Mouse (Mus musculus) left cerebral cortex, adult 2 months (tissue): ENCODE data around the gene Pak3. TPM values are rescaled to one million over a fixed set of nuclear protein-coding genes. Genes with fewer than 3 reads are reported as not detected.
A peak's percentile ranks its signal among the peaks of the same experiment; 100 is the strongest.

Source experiments
- DNase-seq, 2 experiments: peaks; one replicate each; pipeline ENCODE4 v3.0.0; 2021 to 2022; ENCODE audit warnings: low spot score in 2 of 2, mixed read lengths in 1 of 2; ENCODE audit errors: extremely low spot score in 1 of 2
- H3K27ac ChIP-seq: fragments of 200-600 bp; 2 replicates; pipeline ENCODE4 v1.8.1; 2022
- H3K4me3 ChIP-seq: fragments of 200-600 bp; 2 replicates; pipeline ENCODE4 v1.8.1; 2022
- CTCF ChIP-seq: fragments of 200-600 bp; IDR thresholded peaks from 2 replicates; pipeline ENCODE4 v1.8.1; 2022; ENCODE audit warnings: antibody characterized with exemption, mild to moderate bottlenecking, moderate library complexity
- intact Hi-C: fragments of 180-260 bp; cut with DNase I; formaldehyde crosslinking; loops from one replicate; pipeline ENCODE4 v1.15.1; 2025
- total RNA-seq, 2 experiments: library from RNA; stranded (reverse); gene quantifications; 2 replicates each; pipeline ENCODE4 v1.2.3; 2021

The Pak3 gene
- total RNA-seq, 2 experiments from 2014 or later: 130 to 133 TPM

DNA sequence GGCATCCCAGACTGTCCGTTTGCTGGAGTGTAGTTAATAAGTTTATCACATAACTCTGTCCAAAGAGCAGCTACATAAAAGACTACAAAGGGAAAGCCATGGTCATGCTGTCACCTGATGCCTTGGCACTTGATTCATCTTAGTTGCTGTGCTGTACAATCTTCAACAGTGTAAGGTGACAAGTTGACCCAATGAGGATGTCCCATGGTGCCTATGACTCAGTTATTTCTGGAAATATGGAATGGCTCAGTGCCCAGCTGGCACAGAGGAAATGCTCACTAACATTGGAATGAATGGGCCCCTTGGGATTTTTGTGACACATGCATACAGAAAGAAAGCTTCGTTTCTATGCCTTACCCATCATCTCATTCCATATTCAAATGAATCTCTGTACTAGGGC lies 55.3 kb downstream of the Pak3 start:
- no peak overlapping the region for H3K27ac ChIP-seq
- DNase-seq: no peak
- TF ChIP-seq CTCF: no peak
- intact Hi-C loops: no loop called here
- H3K4me3 ChIP-seq: no peak overlapping the region

DNA sequence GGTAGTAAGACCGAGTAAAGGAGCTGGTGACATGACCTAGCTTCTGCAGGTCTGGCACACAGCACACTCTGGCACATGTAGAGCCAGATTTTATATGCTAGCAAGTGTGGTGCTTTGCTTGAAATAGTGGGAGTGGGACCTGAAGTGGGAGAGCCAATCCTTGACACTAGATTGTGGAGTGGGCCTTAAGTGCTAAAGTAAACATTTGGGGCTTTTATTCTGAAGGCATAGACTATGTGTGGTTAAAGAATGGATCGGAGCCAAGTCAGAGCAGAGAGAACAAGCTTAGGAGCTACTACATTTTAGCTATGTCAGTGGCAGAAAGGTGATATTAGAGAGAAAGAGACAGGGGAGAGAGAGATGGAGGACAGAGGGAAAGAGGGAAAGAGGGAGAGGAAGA lies 61.5 kb downstream of the Pak3 start:
- Histone ChIP-seq H3K27ac (no peak overlapping the region), H3K4me3 (no peak overlapping the region)
- no peak for DNase-seq
- intact Hi-C loops: no loop called here
- no peak for TF ChIP-seq CTCF

DNA sequence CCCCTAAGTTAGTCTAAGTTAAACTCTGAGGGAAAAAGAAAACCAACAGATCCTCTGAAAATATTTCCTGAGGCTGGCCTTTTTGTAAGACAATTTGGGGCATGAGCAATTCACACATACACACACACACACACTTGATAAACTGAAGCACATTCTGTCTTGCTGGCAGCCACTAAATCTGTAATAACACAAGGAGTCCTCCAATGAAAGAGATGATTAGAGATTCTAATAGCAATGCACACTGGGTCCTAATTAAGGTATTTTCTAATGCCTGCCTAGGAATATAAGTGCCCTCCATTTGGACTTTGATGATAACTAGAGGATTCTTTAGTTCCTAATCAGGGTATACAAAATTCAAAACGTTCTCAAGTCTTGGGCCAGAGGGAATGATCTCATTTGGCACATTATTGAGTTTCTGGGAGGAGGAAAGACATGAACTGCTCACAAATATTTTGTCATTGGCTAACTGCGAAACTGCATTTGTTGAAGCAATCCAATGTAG lies 62.1 kb downstream of the Pak3 start:
- TF ChIP-seq CTCF: no peak
- intact Hi-C loops: no loop called here
- no peak overlapping the region for H3K27ac ChIP-seq
- DNase-seq: no peak
- no peak overlapping the region for H3K4me3 ChIP-seq

DNA sequence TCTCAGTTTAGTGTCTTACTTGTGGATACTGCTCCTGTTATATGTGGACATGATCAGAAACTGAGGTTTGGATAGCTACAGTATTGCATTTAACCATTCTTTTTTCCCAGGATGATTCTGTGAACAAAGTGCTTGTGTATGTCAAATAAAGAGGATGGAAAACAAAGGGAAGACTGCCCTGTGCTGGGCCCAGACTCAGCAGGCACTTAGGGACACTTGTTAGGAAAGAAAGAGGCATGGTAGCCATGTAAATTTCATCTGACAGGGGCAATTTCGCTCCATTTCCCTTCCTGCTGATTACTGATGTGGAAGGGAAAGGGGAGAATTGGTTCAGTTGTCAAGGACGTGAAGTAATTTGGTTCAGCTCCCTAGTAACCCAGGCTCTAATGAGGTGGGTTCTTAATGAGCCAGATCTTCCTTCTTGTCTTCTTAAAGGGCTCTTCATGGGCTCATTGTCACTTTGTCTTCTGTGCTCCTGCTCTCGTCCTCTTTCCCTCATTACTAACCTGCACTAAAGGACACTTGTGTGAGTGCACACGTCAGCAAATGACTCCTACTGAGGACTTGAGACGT lies 88.6 kb downstream of the Pak3 start:
- intact Hi-C loops: no loop called here
- Histone ChIP-seq H3K4me3 (no peak overlapping the region), H3K27ac (no peak overlapping the region)
- no peak for TF ChIP-seq CTCF
- DNase-seq: no peak

DNA sequence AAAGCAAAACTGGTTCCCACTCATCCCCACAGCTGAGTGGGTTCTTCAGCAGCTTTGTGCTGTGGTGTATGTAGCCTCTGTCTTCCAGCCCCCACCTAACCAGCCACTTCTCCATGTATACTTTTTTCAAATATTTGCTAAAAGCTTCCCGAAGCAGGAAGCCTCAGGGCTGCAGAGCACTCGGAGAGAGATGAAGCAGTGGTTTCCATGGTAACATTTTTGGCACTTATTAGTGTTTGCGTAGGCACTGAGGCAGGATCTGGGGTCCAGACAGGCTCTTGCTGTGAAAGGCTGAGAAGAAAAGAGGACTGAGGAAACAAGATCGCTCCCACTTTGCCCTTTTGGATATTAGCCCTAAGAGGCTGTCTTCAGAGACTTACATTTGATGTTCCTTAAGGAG lies 100.3 kb downstream of the Pak3 start:
- H3K27ac ChIP-seq: no peak overlapping the region
- DNase-seq: peak in 1 of 2 experiments; percentile 12
- TF ChIP-seq CTCF: no peak
- intact Hi-C loops: no loop called here
- no peak overlapping the region for H3K4me3 ChIP-seq

DNA sequence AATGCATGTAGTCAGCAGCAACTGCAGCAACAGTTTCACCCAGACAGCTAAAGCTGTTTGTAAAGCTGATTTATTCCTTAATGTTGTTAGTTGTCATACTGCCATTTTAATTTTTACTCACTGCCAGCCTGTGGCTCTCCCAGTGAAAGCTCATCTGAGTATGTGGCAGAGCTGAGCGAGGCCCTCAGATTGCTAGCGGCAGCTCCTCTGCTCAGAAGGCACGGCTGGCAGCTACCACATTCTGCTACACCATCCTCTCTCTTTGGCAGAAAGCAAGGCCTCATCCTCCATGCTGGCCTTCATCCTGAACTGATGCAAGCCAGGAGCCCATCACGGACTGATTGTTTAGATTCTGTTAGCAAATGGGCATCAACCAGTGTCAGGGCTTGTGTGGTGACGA lies 109.4 kb downstream of the Pak3 start:
- Histone ChIP-seq H3K4me3 (no peak overlapping the region), H3K27ac (no peak overlapping the region)
- no peak for DNase-seq
- TF ChIP-seq CTCF: no peak
- intact Hi-C loops: no loop called here

DNA sequence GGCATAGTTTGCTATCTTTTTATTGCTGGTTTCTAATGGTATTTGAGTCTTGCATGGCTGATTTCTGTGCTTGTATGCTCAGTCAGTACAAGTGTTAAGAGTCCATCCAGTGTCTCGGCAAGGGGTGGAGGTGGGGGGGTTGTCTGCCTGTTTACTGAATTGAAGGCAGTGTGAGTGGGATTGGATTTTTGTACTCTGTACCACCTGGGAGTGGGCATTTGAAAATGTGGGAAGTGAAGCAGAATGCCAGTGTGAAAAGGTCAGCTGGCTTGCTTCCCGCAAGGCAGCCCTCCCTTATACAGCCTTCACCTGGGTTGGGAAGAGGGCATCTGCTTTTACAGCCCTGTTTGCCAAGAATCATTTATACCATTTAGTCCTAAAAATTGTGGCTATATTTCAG lies 125.5 kb downstream of the Pak3 start:
- DNase-seq: no peak
- TF ChIP-seq CTCF: no peak
- intact Hi-C loops: no loop called here
- Histone ChIP-seq H3K4me3 (no peak overlapping the region), H3K27ac (no peak overlapping the region)

DNA sequence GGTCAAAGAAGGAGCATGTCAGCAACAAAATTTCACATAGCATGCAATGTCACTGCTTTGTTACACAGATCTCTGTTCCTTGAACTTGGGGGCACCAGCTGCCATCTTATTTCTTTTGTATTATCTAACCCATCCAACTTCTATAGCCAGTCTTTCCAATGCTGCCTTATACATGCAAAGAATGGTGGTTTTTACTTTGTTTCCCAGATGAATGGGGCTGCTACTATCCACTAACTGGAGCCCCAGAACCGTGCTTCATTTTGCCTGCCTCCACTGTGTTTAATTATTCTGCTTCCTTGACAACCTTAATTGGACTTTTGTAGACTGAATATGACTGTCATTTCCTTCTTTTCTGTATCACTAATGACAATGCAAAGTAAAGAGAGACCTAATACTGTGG lies 126.4 kb downstream of the Pak3 start:
- H3K4me3 ChIP-seq: no peak overlapping the region
- DNase-seq: no peak
- no peak overlapping the region for H3K27ac ChIP-seq
- intact Hi-C loops: no loop called here
- no peak for TF ChIP-seq CTCF

DNA sequence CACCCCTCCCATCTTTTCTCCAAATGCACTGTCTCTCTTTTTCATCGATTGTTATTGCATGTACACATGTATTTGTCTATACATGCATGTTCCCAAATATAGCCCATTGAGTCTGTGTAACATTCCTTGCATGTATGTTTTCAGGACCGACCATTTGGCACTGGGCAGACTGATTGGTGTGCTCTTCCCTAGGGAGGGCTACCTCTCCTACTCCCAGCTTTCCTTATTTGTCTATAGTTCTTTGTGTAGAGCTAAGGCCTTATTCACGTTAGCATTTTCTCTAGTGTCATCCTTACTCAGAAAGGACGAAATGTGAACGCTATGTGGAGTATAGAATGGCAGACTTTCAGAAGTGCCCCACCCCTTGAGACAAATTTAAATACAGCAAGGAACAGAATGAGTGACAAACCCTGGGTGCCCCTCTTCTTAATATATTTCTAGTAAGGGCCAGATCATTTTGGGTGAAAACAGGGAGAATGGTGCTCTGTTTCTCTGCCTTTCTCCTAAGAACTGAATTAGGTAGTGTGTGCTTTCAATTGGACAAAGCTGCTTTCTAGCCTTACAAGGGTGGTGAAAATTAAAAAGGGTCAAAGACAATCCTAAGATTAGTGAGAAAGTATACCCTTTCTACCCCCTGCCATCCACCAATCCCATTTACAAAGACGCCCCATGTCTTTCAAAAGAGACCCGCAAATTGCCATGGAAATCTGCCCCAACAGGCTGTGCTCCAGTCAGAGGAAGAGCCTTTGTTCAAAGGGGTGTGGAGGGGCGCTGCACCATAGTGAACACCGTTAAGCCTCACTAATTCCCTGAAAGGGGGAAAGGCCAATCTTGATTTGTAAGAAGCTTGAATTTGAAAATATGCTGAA lies 136.2 kb downstream of the Pak3 start:
- no peak for DNase-seq
- intact Hi-C loops: no loop called here
- H3K4me3 ChIP-seq: no peak overlapping the region
- no peak overlapping the region for H3K27ac ChIP-seq
- no peak for TF ChIP-seq CTCF

DNA sequence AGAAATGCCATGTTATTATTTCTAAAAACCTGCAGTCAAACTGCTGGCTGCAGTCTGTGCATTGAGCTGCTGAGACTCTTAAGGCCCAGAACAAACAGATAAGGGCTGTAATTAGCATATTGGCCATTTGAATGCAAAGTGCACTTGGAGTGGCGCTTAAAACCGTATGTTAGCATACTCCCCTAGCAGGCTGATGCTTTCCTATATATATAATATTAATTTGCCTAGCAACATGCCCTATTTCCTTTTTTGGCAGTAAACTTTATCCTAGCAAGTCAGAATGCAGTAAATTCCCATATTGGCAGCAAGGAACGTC lies 136.7 kb downstream of the Pak3 start:
- Histone ChIP-seq H3K27ac (no peak overlapping the region), H3K4me3 (no peak overlapping the region)
- DNase-seq: no peak
- intact Hi-C loops: no loop called here
- TF ChIP-seq CTCF: no peak

DNA sequence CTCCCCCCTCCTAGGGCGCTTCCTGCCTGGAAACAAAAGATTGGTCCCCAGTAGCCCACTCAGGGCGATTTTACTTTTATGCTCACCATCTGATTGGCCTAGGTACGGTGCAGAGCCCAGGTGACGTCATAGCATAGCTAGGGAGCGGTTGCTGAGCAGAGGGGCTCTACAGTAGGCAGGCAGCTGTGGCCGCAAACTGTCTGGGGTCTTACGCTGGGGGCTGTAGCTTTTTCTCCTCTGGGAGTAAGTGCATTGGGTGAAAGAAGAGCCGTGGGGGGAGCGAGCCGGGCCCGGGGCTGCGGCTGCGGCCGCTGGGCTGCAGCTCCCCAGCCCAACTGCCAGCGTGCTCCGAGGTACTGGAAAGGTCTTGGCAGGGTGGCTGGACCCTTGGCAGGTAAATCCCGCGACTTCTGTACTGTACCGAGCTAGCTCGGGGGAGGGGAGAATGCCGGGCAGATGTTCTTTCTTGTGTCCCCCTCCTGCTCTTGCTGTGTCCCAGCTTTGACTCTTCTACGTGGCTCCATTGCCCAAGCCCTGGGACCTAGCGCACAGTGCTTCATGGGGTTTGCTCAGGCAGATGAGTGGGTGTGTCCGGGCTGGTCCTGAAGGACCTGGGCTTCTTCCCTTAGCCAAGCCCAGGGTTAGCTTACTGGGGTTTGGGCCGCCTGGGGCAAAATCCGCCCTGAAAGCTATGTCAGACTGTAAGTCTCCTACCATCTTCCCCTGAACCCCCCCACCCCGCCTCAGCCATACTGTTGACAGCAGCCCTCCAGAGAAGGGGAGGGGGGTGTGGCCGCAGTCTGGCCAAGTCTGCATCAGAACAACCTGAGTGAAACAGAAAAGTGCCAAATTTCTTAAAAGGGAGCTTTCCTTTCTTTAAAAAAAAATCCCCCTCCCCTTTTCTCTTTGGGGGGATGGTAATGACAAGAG lies 146.1 kb downstream of the Pak3 start:
- TF ChIP-seq CTCF: no peak
- peak; percentile 37 to 47 for DNase-seq
- peak overlapping the region; percentile 67; the same call in 1 of the 2 replicates for H3K27ac ChIP-seq
- intact Hi-C loops: loop anchor here (5.0 kb wide), 1 partner anchor 567 kb away; the partner anchor contains the start of gene Rtl9
- H3K4me3 ChIP-seq: peak overlapping the region; percentile 47

DNA sequence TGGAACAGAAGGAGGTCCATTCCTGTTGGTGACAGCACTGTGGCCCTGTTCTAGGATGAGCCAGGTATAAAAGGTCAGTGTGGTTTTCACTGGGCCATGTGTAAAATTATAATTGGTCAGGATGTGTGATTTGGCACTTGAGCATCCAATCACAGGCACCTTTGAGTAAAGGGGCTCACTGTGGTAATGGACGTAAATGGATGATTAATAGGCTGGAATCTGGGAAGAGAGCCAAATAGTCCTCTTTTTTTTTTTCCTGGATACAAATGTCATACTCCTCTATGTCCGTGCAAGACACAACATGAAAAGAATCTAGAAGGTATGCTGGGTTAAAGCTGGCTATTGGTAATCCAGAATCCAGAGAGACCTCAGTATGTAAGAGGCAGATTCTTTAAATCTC lies 147.4 kb downstream of the Pak3 start:
- no peak for DNase-seq
- intact Hi-C loops: loop anchor here (5.0 kb wide), 1 partner anchor 568 kb away; the partner anchor contains the start of gene Rtl9
- no peak for TF ChIP-seq CTCF
- H3K27ac ChIP-seq: no peak overlapping the region
- peak overlapping the region; percentile 7; the same call in 1 of the 2 replicates for H3K4me3 ChIP-seq
